Mouse (Mus musculus): ENCODE measurements around the gene Cd59a. TPM values are rescaled to one million over a fixed set of nuclear protein-coding genes. Genes with fewer than 3 reads are reported as not detected.
A peak's percentile ranks its signal among the peaks of the same experiment; 100 is the strongest.

Gene Cd59a
- polyA plus RNA-seq, 1 experiment from 2014 or later = 9.1 TPM

GRCm38 (mm10) chr2:104134150-104135056 is 38.8 kb downstream of the Cd59a start:
- peak; percentile 83 for DNase-seq (ENCODE audit: low spot score)

- no peak for DNase-seq (ENCODE audit: low spot score)
These were observed 40.3 kb downstream of the Cd59a start for GRCm38 (mm10) chr2:104135920-104136319.

GRCm38 (mm10) chr2:104142140-104142539 is 46.5 kb downstream of the Cd59a start:
- DNase-seq (ENCODE audit: low spot score) = no peak

GRCm38 (mm10) chr2:104144004-104144403 is 48.4 kb downstream of the Cd59a start:
- DNase-seq (ENCODE audit: low spot score) = no peak

DNA sequence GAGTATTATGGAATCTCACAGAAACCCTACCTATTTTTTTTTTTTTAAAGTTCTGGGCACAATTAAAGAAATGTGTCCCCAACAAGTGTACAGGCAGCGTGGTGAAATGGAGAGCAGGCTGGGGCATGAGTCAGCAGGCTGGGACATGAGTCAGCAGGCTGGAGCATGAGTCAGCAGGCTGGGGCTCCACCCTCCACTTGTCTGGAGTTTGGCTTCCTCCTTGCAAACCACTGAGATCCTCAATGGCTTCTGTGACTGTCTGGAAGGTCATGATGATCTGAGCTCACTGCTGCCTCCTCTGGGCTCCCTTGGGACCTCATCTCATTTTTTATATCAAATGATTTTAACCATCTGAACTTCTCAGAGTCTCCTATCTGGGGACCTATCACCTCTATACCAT is 50.4 kb downstream of the Cd59a start:
- DNase-seq (ENCODE audit: low spot score) = peak; percentile 21

DNA sequence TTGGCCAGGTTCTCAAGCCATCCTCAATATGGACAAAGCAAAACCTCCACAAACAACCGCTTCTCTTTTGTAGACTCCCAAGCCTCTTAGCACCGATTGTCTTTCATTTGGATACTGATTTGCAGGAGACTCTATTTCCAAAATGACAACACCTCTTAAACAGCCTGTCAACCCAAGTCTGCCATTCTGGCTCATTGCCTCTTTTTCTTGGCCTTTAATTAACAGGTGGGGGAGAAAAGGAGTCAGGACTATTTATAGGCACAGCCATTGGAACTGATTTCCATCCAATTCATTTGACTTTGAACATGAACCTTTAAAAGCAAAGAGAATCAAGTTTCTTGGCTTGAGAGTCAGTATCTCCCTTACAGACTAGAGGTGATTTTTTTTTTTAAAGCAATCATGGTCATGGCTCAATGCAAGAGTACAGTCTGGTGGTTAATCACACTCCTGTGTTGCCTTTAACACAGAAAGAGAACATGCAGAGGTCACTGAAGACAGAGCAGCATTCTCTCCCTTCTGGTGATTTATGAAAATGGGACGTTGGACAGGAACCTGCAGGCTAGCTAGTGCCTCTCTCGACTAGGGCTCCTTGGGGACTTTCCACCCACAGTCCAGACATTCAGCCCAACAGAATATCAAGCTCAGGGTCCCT is 52.4 kb downstream of the Cd59a start:
- no peak for DNase-seq (ENCODE audit: low spot score)

GRCm38 (mm10) chr2:104150608-104151397 is 55.2 kb downstream of the Cd59a start:
- no peak for DNase-seq (ENCODE audit: low spot score)

DNA sequence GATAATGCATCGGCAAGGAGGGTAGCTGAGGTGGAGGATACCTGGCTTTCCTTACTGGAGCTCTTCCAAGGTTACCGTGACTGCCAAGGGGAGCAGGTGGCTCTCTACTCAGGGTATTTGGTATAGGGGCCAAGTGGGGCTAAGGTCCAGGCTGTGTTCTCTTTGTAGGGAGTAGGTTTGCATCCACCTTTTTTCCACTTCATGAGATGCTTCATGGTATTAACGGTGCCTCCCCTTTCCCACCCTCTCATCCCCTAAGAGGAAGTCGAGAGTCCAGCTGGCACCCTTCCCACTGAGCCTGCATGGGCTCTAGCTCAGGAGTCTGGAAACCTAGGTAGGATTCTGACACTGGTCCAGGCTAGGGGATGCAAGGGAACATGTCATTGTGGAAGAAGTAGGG is 57.7 kb downstream of the Cd59a start:
- DNase-seq (ENCODE audit: low spot score) = no peak

DNA sequence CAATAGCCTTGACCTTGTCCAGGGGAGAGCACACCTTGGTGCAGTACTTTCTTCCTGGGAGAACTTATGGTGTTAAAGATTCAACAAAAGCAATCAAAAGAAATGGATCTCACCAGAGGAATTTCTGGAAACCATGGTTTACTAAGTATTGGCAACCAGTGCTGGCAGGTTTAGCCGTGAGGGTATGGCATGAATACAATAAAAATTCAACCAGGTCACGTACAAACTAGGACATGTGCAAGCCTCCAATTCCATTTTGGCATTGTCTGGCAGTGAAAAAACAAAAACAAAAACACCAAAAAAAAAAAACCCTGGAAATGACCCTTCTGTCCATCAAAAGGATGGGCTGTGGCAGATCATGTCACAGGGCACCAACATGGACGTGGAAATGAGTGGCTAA is 58.3 kb downstream of the Cd59a start:
- DNase-seq (ENCODE audit: low spot score) = no peak

GRCm38 (mm10) chr2:104157831-104158230 is 62.2 kb downstream of the Cd59a start:
- no peak for DNase-seq (ENCODE audit: low spot score)

DNA sequence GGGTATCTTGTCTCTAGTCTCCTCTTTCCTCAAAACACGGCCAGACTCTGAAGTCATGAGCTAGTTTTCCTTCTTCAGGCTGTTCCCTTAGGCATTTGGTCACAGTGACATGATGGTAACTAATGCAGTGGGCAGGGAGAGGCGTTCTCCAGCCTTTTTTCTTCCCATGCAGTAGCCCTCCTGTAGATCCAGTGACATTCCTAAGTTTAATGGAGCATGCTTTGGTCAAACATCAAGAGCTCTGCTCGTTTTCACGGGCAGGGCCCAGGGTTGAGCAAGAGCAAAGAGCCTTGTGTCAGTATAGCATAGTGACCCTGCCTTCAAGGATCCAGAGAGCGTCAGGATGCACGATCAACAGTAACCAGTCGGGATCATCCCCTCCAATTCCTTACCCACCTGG is 67.8 kb downstream of the Cd59a start:
- DNase-seq (ENCODE audit: low spot score) = no peak

GRCm38 (mm10) chr2:104163978-104164487 is 68.4 kb downstream of the Cd59a start:
- DNase-seq (ENCODE audit: low spot score) = no peak

Other genes with a start within 250 kb of the Cd59a start
- gene Lmo2, start 137.8 kb upstream of the Cd59a start, polyA plus RNA-seq (2015; fragmentation: Nextera tagmentation; extraction: Ambion mirVana) = 4.2 and 4.3 TPM in 2 replicates
- gene Fbxo3, start 68.1 kb upstream of the Cd59a start, polyA plus RNA-seq (2015; fragmentation: Nextera tagmentation; extraction: Ambion mirVana) = 48.2 and 59.2 TPM in 2 replicates
- gene 4931422A03Rik, start 67.4 kb upstream of the Cd59a start, polyA plus RNA-seq (2015; fragmentation: Nextera tagmentation; extraction: Ambion mirVana) = 1.2 and 2.2 TPM in 2 replicates
- 0.13 TPM in 1 of 2 replicates, not detected in the other for gene Gm10912, start 30.0 kb upstream of the Cd59a start, polyA plus RNA-seq (2015; fragmentation: Nextera tagmentation; extraction: Ambion mirVana)
- not detected in 2 replicates for gene Gm10799, start 27.3 kb upstream of the Cd59a start, polyA plus RNA-seq (2015; fragmentation: Nextera tagmentation; extraction: Ambion mirVana)
- 2.1 and 2.3 TPM in 2 replicates for gene Cd59b, start 26.0 kb upstream of the Cd59a start, polyA plus RNA-seq (2015; fragmentation: Nextera tagmentation; extraction: Ambion mirVana)
- not detected in 2 replicates for gene A930018P22Rik, start 27.0 kb downstream of the Cd59a start, polyA plus RNA-seq (2015; fragmentation: Nextera tagmentation; extraction: Ambion mirVana)

All from thymus, postnatal 0 days (tissue).